Mouse (Mus musculus) brain, embryonic 18.5 days (tissue): Measurements from ENCODE around the gene Cyp3a25.
"Not testable (repeated sequence)": the region's sequence is repeated elsewhere in the genome, so short reads cannot be mapped to it uniquely, and the experiment has no call there.

Experiments used
- DNase-seq: peaks from one replicate; pipeline ENCODE4 v3.0.0-alpha.2; 2012; ENCODE audit warnings: low read depth, low spot score

Cyp3a25 gene

DNA sequence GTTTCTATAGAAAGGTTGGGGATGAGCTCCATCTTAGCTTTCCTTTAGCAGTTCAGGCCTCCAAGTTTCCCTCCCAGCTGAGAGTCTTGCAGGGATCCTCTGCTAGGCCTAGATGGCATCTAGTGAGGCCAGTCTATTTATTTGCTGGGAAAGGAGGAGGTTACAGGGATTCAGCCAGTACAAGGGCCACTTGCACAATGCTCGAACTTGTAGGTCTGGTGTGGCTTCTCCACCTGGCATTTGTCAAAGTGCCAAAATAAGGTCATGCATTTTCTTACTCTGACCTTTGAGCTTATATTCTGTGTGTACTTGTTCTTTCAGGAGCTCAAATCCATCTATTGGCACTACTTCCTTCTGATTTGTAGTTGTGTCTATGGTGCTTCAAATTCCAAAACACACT is at the start of gene Cyp3a25:
TSS of gene Cyp3a25 (minus strand) at position 110 of the 400 bp plus-strand sequence.
- not testable (repeated sequence) for DNase-seq

DNA sequence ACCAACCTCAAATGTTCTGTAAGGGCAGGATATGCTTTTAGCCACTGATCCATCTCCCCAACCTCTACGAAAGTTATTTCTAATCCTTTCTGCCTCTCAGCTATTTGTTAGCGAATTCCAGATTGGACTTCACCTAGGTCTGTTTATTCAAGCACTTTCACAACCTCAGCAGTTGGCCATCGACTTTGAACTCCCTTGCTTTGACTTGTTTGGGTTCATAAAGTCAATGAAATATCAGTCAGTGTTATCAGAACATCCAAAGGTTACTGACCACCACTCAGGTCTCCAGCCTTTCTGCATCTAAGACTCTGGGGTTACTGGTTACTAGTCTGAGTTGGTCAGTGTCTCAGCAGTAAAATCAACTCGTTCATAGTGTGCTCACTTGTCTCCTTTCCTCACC is 11.7 kb upstream of the Cyp3a25 start:
- no peak for DNase-seq

DNA sequence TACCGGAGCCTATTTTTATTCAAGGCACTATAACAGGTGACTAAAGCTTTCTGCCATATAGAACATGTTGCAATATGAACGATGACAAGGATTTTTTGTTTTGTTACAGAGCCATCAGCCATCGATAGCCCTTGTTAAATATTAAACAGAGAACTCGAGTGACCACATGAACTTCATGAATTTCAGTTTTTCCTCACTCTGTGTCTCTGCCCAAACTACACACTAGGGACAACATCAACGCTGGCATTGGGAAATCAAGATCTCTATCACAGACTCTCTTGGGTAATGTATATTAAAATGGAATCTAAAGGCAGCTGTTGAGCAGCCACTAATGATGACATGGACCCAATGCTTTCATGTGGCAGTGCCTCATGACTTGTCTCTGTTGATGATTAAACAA is 8.9 kb upstream of the Cyp3a25 start:
- DNase-seq: no peak

DNA sequence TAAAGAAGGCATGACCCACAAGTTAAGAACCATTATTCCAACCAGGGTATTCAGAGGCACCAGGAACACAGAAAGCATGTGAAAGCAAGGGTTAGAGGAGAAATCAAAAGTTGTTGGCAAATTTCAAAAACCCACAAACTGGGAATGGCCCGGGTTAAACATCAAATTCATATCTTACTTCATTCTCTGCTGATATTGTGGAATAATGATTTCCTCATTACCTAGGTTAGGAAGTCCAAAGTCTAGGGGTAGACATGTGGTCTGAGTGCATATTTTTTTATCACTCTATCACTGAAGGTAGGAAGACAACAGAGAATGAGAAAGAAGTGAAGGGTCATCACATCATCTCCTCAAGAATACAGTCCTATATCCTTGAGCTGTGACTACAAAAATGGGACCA is 1.8 kb upstream of the Cyp3a25 start:
- no peak for DNase-seq

DNA sequence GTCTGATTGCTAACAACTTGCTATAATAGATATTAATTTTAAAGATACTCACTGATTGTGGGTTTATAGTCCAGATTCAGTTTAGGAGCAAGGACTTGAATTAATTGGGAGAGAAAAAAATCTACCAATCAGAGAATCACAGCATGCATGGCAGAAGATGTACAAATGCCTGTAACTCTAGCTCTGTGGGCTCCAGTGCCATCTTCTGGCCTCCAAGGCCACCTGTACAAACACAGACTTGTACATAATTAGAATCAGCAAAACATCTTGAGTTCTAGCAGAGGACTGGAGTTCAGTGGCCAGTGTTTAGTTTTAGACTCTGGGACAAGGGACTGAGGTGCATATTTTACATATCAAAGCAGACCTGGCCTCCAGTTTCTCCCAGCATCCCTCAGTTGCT is 42.3 kb downstream of the Cyp3a25 start:
- no peak for DNase-seq
